Mouse (Mus musculus) B cell, adult (primary cell): ENCODE data around the gene Olfr618. TPM values are rescaled to one million over a fixed set of nuclear protein-coding genes. Genes with fewer than 3 reads are reported as not detected.

Source experiments
- total RNA-seq: library from RNA; stranded (reverse); gene quantifications from 4 replicates; pipeline ENCODE4 v1.2.4, GENCODE M21; 2023; ENCODE audit not compliant: inconsistent age

The Olfr618 gene
- total RNA-seq, result not detected in 4 replicates

DNA sequence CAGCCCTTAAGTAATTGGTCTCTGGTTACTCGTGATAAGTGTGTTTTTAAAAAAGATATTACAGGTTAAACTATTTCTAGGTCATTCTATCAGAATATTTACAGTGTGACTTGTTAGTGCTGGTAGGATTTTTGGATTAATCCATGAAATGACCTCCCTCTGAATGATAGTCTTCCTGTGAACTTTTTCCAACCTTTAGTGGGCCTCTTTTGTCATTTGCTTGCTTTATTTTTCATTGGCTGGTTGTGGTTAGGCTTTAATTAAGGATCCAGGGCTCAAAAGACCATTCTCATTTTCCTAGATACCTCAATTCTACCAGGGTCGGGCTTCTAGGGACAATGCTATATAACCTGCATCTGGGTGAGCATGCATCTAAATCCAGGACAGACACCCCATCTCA is at the start of gene Olfr618:
Olfr618 (plus strand) TSS at position 301 of the 400 bp plus-strand sequence.

DNA sequence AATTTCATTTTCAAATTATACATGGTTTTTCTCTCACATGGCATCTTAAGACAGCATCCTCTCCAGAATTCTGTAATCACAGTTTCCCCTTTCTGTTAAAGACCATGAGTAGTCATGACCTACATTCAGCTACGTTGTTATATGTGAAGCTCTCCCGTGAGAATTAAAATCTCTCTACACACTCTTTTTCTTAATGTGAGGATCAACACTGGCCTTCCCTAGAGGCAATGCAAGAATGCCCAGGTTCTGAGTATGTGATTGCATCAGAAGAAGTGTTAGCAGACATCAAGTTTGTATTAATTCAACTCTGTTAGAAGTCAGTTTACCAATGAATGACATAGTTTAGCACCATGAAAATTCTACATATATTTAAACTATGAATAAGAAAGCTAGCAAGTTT is 47.3 kb upstream of the Olfr618 start, which contains the start of gene Olfr612:
Olfr612 (minus strand) TSS at position 101 of the 400 bp plus-strand sequence.

DNA sequence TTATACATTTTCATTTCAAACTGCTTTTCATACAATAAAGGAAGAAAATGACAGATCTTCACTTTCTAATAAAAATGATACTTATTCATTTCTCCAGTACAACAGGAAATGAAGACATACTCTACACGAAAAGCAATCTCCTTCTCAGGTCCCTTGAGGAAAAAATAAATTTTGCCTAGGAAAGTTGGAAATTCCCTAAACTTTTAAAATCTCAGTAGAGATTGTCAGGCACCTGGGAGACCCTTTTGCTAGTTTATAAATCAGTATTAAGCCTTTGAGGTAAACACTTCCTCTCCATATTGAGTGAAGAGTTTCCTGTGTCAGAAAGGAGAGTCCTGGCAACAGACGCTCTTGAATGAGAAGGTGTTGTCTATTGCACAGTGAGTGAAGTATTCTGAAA is 42.1 kb upstream of the Olfr618 start, which contains the start of gene Olfr613:
Olfr613 (plus strand) TSS at position 301 of the 400 bp plus-strand sequence.

DNA sequence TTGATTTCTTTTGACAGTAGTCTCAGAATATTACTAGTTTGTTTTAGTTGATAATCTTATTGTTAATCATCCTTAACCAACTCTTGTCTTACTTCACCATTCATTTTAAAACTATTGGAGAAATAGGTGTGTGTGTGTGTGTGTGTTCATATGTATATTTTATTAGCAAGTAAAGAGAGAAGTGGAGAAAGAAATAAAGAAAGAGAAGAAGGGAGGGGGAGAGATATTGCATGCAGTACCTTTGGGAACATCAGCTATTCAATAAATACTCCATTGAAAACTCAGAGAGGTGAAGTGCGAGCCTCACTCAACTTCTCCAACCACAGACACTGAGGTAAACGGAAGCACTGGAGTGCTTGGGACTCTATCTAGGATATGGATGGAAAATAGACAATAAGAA is 34.1 kb upstream of the Olfr618 start, which contains the start of gene Olfr615:
Olfr615 (plus strand) TSS at position 301 of the 400 bp plus-strand sequence.

DNA sequence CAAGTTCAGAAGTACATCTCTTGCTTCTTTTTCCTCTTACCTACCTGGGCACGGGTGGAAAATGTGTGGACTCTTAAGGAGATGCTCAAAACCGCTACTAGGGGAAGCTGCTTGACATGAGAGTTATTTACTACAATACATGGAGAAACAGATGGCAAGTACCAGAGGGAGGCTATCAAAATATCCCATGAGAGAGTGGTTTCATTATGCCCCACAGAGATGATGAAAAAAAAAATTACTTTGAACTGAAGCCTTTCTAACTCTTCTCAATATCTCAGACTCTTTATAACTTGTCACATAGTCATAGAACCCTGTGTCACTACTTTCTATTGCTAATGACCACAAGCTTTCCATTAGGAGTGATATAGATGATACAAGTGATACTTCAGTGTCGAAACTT is 20.9 kb upstream of the Olfr618 start, which contains the start of gene Olfr616:
Olfr616 (minus strand) TSS at position 101 of the 400 bp plus-strand sequence.

DNA sequence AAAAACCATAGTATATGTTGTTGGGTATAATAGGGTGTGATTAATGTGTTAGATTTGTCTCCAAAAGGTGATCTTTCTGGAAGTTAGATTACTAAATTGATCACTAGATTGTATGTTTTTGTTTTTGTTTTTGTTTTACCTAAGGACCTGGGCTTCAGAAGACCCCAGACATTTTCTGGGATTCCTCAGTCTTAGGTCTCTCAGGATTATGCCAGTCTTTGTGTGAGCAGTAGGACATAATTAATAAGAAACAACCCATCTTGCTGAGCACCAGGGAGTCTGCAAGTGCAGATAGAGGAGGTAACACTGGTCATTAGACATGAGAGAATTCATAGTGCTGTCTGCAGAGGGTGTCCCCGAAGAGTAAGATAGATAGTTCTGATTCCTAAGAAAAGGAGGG is 17.1 kb upstream of the Olfr618 start, which contains the start of gene Olfr617:
Olfr617 (plus strand) TSS at position 301 of the 400 bp plus-strand sequence.

DNA sequence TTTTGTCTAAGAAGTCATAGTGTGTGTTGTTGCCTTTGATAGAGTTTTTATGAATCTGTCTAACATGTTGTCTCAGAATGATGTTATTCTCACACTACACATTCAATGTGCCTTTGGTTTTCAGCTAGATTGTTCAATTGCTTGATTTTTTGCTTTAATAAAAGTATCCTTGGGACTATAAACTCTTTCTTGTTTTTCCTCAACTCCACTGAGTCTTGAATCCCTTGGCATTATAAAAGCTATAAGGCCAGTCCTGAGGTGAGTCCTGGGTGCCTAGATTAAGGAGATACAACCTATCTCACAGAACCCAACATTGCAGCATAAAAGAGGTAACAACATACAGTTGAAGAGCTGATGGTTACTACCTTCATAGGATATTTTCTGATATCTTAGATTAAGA is 10.4 kb downstream of the Olfr618 start, which contains the start of gene Olfr619:
Olfr619 (plus strand) TSS at position 301 of the 400 bp plus-strand sequence.

DNA sequence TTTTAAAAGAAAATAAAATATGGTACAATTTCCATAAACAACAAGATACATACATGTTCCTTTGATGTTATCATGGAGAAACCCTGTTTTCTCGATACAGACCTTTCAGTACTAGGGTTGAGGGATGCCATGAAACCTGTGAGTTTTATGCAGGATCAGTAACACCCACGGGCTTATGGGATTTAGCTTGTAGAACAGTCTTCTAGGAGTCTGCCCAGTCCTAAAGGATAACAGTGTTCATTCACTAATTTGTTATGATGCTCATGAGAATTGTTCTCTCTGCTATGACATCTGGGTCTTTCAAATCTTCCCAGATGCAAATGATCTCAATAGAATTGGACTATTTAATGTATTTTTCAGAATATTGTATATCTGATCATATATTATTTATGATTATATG is 22.5 kb downstream of the Olfr618 start, which contains the start of gene Olfr620:
Olfr620 (minus strand) TSS at position 101 of the 400 bp plus-strand sequence.

DNA sequence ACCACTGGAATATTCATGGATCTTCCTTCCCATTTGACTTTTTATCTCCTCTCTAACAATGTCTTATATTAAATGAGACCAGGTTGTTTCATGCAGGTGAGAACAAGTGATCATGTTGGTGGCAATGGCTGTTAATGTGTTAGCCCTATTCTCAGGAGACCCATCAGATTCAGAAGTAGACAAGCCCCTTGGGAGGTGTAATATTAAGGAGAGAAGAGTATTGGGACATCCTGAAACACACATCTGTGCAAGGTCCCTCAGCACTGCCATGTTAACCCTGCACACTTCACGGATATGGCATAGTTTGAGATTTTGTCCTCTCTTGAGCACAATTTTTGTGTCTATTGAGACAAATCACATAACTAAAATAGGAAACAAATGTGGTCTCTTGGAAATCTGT is 52.7 kb downstream of the Olfr618 start, which contains the start of gene Olfr622:
Olfr622 (minus strand) TSS at position 101 of the 400 bp plus-strand sequence.

Other genes starting within 250 kb of the Olfr618 start
- gene Olfr600, start 240.4 kb upstream of the Olfr618 start, total RNA-seq, result not detected in 4 replicates
- not detected in 4 replicates for gene Olfr601, start 227.4 kb upstream of the Olfr618 start, total RNA-seq
- gene Olfr603, start 203.9 kb upstream of the Olfr618 start, total RNA-seq, result not detected in 4 replicates
- gene Usp17lc, start 175.0 kb upstream of the Olfr618 start, total RNA-seq, result not detected in 4 replicates
- not detected in 4 replicates for gene Olfr605, start 144.7 kb upstream of the Olfr618 start, total RNA-seq
- gene Olfr606, start 141.1 kb upstream of the Olfr618 start, total RNA-seq, result not detected in 4 replicates
- gene Olfr607, start 126.0 kb upstream of the Olfr618 start, total RNA-seq, result not detected in 4 replicates
- gene Olfr608, start 120.2 kb upstream of the Olfr618 start, total RNA-seq, result not detected in 4 replicates
- not detected in 4 replicates for gene Olfr609, start 92.0 kb upstream of the Olfr618 start, total RNA-seq
- not detected in 4 replicates for gene Olfr610, start 78.0 kb upstream of the Olfr618 start, total RNA-seq
- not detected in 4 replicates for gene Olfr611, start 69.3 kb upstream of the Olfr618 start, total RNA-seq
- gene Olfr612, start 47.4 kb upstream of the Olfr618 start, total RNA-seq, result not detected in 4 replicates
- gene Olfr613, start 42.0 kb upstream of the Olfr618 start, total RNA-seq, result not detected in 4 replicates
- not detected in 4 replicates for gene Olfr615, start 34.0 kb upstream of the Olfr618 start, total RNA-seq
- not detected in 4 replicates for gene Olfr616, start 21.0 kb upstream of the Olfr618 start, total RNA-seq
- gene Olfr617, start 17.0 kb upstream of the Olfr618 start, total RNA-seq, result not detected in 4 replicates
- gene Olfr619, start 10.5 kb downstream of the Olfr618 start, total RNA-seq, result not detected in 4 replicates
- gene Olfr620, start 22.4 kb downstream of the Olfr618 start, total RNA-seq, result not detected in 4 replicates
- not detected in 4 replicates for gene Olfr622, start 52.6 kb downstream of the Olfr618 start, total RNA-seq
- gene Olfr623, start 73.6 kb downstream of the Olfr618 start, total RNA-seq, result not detected in 4 replicates
- gene Olfr624, start 81.1 kb downstream of the Olfr618 start, total RNA-seq, result not detected in 4 replicates
- gene Olfr625-ps1, start 92.6 kb downstream of the Olfr618 start, total RNA-seq, result not detected in 4 replicates
- gene Olfr243, start 124.6 kb downstream of the Olfr618 start, total RNA-seq, result not detected in 4 replicates
- not detected in 4 replicates for gene Olfr628, start 140.3 kb downstream of the Olfr618 start, total RNA-seq
- gene Olfr629, start 154.8 kb downstream of the Olfr618 start, total RNA-seq, result not detected in 4 replicates
- gene Olfr630, start 167.2 kb downstream of the Olfr618 start, total RNA-seq, result not detected in 4 replicates
- not detected in 4 replicates for gene Olfr69, start 181.5 kb downstream of the Olfr618 start, total RNA-seq
- gene Olfr68, start 189.6 kb downstream of the Olfr618 start, total RNA-seq, result not detected in 4 replicates
- not detected in 4 replicates for gene Olfr67, start 201.7 kb downstream of the Olfr618 start, total RNA-seq
- 3.1 to 9.5 TPM (median 3.9 TPM) in 4 replicates for gene Hbb-bt, start 223.9 kb downstream of the Olfr618 start, total RNA-seq
- gene Hbb-bs, start 238.0 kb downstream of the Olfr618 start, total RNA-seq, result 5.7 to 29.6 TPM (median 17.0 TPM) in 4 replicates